Mouse (Mus musculus) urinary bladder, postnatal 14 days (tissue): ENCODE data around the gene Gfi1b.

Source experiments
- DNase-seq: peaks from one replicate; pipeline ENCODE4 v3.0.0; 2021; ENCODE audit warnings: low spot score

Gfi1b gene

DNA sequence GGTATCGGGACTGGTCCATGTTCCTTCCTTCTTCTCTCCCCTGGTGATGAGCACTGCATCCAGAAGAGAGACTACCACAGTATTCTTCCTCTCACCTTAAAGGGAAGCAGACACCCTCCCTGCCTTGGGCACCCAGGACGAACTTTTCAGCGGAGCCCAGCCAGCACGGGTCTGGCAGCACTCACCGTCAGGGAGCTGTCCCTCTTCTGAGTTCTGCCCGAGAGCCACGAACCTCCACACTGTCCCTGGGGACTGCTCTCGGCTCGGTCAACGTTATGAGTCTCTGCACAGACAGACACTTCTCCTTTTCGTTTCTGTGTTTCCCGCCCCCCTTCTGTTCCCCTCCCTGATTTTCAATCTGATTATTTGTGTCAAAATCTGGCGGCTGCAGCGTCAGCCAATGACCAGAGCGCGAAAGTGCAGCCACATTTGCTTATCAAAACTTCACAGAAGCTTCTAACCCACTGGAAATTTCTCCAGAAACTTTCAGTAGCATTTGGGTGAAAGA, at the start of gene Gfi1b:
Gene Gfi1b, minus strand, starts transcription at position 319 of the 508 bp plus-strand sequence.
- no peak for DNase-seq

DNA sequence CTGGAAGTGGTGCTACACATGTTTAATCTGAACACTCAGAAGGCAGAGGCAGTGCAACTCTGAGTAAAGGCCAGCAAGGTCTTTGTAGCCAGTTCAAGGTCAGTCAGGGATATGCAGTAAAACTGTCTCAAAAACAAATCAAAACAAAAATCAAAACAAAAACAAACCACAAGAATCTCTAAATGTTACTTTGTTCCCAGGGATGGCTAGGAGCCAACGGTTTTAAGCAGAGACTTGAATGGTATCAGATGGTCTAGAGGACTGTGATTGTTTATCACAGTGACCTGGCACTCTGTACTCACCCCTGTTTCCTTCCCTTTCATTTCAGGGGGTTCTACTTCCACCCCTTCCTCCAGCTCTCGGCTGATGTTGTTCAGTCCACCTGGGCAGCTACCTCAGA, 49.7 kb upstream of the Gfi1b start:
- DNase-seq: no peak

DNA sequence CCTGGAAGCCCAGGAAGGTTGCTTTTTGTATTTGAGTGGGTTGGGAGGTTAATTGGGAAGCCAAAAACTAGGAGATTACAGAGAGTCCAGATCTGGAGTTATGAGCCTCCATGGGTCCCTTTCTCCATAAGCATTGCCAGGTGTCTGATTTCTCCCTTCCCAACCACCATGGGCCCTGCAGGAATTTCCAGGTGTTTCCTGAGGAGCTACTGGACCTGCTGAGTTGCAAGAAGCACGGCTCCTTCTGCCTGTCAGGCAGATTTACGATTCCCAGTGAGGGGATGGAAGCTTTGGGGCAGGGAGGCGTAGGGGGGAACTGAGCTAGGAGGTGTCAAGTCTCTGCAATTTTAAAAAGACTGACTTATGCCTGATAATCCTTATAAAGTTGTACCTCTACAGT, 44.0 kb upstream of the Gfi1b start:
- DNase-seq: no peak

DNA sequence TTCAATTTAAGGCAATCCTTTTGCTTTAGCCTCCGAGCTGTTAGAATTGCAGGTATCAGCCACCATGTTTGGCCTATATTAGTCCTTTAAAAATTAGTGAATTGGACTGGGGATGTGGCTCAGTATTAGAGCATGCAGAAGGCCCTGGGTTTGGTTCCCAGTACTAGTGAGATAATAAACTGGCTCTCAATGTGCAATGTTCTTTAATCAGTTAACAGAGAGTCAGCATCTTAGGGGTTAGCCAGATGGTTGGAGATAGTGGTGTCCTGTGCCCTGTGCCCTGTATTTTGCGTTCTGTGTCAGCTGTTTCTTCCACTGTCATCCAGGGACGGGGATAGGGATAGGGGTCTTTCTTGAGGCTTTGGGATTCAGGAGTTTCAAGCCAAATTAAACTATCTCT, 41.1 kb upstream of the Gfi1b start:
- no peak for DNase-seq

DNA sequence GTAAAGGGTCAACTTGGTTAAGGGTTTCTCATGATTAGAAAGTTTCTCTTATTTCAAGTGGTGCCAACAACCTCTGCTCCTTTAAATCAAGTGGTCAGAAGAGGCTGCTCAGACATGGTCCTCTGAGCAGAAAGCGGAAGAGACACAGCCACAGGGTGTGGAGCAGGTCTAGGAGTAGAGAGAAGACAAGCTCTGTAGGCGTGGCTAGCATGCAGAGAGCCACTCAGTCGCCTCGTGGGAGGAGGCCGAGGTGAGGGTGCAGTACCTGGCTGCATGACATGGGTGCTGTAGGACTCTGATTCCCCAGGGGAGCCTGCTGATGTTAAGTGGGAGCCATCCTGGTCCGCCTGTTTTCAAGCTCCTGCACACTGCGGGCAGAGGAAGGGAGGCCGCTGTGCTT, 34.4 kb upstream of the Gfi1b start:
- no peak for DNase-seq

DNA sequence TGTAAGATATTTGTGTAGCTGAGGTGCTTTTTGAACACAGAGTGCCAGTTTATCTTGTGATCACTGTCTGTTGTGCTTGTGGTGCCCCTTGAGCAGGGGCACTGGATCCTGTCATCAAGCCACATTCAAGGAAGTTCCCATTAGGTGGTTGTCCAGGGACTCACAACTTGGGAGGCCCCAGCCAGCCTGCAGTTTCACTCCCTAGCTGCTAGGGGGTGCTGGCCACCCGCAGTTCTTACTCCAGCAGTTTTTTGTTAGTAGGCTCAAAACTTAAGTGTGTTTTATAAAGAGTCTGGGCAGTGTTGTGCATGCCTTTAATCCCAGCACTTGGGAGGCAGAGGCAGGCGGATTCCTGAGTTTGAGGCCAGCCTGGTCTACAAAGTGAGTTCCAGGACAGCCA, 32.5 kb upstream of the Gfi1b start:
- DNase-seq: no peak

DNA sequence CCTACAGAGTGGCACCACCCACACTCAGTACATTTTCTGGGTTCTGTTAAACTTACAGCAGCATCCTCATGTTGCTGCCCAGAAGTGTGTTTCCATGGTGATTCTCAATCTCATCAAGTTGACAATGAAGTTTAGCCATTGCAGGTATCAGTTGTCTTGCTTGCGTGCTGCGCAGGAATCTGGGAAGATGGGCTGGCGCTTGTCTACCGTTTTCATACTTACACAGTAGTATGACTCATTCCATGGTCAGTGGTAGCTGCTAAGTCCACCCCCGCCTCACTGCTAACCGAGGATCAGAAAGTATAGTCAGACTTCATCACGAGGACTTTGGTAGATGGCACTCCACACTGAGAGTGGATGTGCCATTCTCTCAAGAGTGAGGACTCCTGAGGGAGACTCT, 31.6 kb upstream of the Gfi1b start:
- DNase-seq: no peak

DNA sequence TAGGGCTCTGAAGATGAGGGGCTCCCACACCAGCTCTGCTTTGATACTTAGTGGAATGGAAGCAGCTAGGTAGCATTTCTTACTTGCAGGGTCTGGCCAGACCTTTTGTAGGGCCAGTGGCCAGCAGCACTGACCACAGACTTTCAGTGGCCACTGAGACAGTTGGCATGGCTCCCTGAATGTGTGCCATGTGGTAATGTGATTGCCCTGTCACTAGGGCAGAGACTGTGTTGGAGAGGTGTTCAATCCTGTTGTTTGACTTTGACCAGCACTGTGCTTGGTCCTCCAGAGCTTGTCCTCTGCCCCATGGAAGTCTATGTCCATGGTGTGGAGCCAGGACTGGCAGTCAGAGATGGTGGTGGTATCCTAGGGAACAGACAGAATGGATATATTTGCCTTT, 28.7 kb upstream of the Gfi1b start:
- DNase-seq: no peak

DNA sequence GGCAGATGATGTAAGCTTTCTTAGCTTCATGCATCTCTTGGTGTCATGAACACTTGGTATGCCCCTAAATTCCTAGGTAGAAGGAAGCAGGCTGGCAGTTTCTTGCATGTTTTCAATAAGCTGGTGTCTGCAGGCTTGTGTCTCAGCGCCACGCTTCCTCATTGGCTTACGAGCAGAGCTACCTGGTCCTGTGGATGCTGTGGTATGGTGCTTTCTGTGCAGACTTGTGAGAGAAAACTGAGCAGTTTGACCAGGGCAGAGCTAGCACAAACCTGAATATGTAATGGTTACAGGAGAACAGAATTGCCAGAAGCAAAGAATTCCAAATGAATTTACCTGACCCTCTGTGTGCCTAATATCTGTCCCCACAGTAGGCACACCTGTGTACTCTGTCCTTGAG, 21.3 kb upstream of the Gfi1b start:
- no peak for DNase-seq

DNA sequence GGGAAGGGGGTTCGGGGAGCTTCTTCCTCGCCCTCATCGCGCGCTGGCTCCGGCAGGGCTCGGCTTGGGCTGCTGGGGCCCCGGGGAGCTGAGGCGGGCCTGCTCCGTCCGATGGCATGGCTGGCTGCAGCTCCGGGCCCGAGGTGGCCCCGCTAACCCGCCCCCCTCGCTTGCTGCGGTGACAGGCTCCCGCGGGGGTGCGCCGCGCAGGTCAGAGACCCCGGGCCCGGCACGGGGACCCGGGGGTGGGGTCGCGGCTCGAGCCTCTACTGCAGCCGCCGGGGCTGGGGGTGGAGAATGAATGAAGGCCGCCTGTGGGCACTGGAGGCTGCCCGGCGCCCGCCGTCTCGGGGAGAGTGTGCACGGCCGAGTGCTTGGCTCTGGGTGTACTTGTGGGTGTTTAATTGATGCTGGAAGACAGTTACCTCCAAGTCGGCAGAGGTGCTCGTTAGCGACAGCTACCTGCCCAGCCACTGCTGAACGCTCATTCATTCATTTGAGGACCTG, 19.7 kb upstream of the Gfi1b start:
- no peak for DNase-seq

DNA sequence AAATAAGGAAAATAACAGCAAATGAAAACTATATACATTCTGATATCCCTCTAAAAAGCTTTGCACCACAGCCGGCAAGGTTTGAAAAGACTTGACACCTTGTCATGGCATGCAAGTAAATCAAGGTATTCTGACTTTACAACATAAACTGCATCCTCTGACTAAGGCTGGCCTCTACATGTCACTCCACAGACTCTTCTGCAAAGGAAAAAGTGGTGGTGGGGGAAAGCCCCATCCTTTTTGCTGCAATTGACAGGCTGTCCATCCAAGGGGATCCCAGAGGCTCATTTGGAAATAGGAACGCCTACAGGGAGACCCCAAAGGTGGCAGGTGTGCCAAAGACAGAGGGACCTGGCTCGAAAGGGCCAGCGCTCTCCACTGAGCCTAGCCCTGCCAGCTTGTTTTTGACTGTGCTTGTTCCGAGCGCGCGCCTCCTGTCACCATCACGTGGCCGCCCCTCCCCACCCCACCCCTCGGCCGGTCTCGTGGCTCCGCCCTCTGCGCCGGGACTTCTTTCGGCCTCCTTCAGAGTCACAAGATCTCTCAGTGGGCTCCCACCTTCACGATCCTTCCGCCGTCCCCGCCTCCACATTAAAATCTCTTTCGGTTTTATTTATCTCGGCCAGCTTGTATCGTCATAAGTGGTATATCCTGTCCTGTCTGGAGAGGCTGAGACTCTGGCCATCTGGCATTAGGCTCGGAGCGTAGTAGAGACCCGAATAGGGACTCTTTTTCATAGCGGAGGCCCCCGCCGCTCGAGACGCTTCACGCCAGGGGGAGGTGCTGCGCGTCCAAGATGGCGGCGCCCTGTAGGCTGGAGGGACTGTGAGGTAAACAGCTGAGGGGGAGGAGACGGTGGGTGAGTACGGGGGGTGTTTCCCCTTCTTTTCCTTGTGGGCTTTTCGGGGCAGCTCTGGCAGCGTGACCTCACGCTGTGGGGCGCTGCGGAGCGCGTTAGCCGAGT, 19.0 kb upstream of the Gfi1b start, which contains the start of gene Tsc1:
Gene Tsc1, plus strand, starts transcription at position 768 of the 964 bp plus-strand sequence.
- DNase-seq: peak; percentile 96

DNA sequence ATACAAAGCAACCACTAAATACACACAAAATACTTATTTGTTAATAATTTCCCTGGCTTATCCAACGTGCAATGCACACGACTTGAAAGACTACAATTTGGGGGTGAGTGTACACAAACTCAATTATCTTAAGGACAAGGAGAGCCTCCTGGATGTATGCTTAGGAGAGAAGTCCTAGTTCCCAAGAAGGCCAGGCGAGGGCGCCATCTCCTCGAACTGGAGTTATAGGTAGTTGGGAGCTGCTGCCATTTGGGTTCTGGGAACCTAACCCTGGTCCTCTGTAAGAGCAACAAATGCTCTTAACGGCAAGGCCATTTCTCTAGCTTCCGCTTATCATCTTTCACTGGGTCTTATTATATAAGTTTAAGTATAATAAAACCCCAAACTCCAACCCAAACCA, 18.0 kb upstream of the Gfi1b start:
- DNase-seq: peak; percentile 20

DNA sequence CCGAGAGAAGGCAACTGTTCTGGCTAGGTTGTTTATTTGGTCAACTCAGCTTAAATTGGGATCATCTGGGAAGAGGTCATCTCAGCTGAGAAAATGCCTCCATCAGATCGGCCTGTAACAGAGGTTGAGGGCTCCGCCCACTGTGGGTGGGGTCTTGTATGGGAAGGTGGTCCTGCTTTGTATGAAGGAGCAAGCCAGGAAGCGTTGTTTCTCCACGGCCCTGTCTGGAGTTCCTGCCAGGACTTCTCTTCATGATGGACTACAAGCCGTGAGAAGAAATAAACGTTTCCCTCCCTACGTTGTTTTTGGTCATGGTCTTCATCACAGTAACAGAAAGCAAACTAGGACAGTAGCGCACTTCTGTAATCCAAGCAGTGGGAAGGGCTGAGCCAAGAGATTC, 17.1 kb upstream of the Gfi1b start:
- peak; percentile 12 for DNase-seq

DNA sequence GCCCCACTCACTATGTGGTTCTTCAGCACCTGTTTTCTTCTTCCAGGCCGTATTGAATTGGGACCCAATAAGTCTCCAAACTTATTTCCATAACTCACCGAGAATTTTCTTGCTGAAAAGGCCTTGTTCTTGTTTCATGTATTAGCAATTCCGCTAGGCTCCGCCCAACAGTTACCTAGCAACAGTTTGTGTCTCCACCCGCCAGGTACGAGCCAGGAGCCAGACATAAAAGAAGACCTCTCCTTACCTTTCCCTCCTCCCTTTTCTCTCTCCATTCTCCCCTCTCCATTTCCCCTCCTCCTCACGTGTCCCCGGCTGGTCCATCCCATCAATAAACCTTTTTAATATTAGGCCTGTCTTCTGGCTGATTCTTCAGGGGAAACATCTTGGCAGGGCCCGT, 16.6 kb upstream of the Gfi1b start:
- DNase-seq: peak; percentile 14

DNA sequence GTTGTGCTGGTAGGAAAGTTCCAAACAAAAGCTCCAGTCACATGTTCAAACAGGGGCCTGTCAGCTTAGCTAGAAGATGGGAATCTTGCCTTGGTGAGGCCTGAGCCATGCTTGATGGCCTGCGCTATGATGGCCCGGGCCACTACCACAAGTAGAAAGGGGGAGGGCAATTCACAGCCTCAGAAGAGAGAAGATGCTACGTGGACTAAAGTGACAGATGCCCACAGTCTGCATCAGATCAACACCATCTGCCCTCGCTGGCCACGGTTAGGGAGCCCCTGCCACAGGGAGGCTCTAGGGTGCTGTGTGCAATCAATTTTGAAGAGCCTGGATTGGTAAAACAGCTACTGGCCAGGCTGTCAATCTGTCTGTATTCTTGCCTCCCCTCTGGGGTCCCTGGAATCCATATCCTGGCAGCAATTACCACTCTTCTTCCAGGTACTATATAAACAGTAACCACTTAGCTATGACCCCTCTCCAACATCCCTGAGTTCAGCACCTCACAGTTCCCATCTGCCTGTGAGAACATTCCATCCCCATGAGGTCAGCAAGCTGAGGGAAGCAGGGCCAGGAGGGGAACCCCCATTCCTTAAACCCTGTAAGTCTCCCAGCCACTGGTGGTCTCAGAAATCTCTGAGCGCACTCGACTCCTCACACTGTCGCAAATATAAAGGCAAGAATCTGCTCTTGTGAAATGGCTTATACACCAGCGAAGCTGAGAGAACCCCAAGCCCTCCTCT, 15.5 kb upstream of the Gfi1b start:
- no peak for DNase-seq

DNA sequence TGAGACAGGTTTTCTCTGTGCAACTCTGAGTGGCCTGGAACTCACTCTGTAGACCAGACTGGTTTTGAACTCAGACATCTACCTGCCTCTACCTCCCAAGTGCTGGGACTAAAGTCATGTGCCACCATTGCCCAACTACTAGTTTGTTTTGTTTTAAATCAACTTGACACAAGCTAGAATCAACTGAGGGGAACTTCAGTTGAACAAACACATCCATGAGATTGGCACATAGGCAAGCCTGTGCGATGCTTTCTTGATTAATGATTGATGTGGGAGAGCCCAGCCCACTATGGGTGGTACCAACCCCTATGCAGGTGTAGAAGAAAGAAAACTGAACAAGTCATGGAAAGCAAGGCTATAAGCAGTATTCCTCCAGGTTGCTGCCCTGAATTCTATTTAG, 13.4 kb upstream of the Gfi1b start:
- DNase-seq: no peak

DNA sequence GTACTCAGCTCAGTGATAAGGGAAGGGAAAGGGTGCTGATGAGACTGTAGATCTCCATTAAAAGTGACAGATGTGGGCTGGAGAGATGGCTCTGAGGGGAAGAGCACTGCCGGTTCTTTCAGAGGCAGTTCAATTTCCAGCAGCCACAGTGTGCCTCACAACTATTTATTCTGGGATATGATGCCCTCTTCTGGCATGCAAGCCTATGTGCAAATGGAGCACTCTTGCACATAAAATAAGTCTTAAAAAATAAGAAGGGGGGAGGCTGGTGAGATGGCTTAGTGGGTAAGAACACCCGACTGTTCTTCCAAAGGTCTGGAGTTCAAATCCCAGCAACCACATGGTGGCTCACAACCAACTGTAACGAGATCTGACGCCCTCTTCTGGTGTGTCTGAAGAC, 11.4 kb upstream of the Gfi1b start:
- no peak for DNase-seq

DNA sequence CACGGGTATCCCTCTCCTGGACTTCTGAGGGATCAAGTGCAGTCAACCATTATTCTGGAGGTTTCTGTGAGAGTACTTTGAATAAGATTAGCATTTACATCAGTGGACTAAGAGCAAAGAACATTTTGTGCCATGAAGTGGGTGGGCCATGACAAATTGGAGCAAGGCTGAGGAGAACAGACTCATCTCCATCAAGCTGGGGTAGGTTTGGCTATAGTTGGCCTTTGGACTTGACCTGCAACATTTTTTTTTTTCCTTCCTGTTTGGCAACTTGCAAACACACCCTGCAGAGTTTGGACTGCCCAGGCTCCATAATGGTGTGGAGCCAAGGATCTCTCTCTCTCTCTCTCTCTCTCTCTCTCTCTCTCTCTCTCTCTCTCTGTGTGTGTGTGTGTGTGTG, 10.8 kb upstream of the Gfi1b start:
- DNase-seq: no peak

DNA sequence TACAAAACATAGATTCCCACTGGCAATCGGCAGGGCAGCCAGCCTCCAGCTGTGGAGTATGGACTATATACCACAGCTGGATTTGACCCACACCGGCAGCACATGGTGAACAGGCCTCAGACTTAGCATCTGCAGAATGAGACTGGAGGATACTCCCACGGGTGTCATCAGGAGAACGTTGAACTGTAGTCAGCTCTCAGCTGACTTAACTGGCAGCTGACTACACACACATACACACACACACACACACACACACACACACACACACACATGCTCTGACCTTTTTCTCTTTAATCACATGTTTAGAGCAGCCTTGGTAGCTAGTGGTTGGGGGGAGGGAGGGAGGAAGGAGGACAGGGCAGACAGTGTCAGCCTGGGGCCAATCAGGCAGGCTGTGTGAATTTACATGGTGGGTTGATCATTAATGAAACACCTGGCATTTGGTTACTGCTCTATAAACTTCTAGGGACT, 8.2 kb upstream of the Gfi1b start:
- DNase-seq: no peak

DNA sequence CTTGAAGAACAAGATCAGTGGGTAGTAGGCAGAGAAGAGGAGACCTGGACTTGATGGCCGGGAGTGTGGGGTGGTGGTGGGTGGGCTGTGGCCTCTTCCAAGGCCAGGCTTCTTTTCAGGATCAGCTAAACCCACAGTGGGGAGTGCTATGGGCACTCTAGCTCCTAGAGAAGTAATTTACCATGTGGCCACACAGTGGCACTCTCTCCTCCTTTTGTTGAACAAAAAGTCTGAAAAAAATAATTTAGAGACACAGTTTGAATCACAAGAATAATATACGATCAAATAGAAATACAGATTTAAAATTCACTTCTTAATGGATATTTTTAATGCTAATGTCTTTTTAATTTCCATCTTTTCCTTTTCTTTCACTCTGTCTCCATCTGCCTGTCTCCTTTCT, 6.3 kb upstream of the Gfi1b start:
- DNase-seq: no peak

DNA sequence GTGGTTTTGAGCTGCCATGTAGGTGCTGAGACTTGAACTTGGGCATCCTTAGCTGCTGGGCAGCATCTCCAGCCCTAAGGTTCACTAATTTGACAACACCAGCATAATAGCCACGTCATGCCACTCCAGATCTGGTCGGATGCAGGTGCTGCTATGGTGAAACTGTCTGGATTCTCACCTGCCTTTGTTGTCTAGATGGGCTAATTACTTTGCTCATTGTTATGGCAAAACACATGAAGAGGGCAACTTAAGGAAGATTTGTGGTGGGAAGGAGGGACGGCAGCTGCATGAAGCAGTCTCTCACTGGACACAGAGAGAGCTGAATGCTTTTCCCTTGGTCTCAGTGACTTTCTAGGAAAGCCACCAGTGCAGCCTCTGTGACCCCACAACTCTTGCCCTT, 4.3 kb upstream of the Gfi1b start:
- no peak for DNase-seq

DNA sequence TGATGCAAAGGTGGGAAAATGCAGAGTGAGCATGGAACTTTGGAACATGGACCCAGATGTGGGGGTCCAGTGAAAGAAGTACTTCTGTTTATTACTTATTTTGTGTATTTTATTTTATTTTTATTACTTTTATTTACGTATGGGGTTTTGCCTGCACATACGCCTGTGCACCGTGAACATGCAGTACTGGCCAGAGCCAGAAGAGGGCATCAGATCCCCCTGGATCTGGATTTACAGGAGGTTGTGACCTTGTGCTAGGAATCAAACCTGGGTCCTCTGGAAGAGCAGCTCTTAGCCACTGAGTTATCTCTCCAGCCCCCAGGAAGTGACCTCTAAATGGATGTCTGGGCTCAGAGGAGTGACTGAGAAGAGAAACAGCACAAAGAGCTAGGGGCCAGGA, 3.1 kb upstream of the Gfi1b start:
- DNase-seq: no peak
